Mouse (Mus musculus) heart, postnatal 10 days (tissue): ENCODE measurements around the gene Trmt1. TPM values are rescaled to one million over a fixed set of nuclear protein-coding genes. Genes with fewer than 3 reads are reported as not detected.
A peak's percentile ranks its signal among the peaks of the same experiment; 100 is the strongest.

ENCODE experiments used
- DNase-seq, 2 experiments: peaks; one replicate each; pipeline ENCODE4 v3.0.0; 2021
- intact Hi-C: fragments of 180-260 bp; cut with DNase I; formaldehyde crosslinking; loops from one replicate; pipeline ENCODE4 v1.15.1; 2025
- total RNA-seq, 2 experiments: library from RNA; stranded (reverse); gene quantifications; 2 replicates each; pipeline ENCODE4 v1.2.3; 2021

Trmt1 gene
- total RNA-seq, 2 experiments from 2014 or later: 40.3 to 40.6 TPM

- peak; percentile 89 to 91 for DNase-seq
- intact Hi-C loops: no loop called here
These were observed 57.7 kb downstream of the Trmt1 start for GRCm38 (mm10) chr8:84743517-84744420.

GRCm38 (mm10) chr8:84745032-84745925, 59.2 kb downstream of the Trmt1 start:
- no peak for DNase-seq

More at GRCm38 (mm10) chr8:84745032-84745925, 59.2 kb downstream of the Trmt1 start:
- intact Hi-C loops: no loop called here

Other genes starting within 250 kb of the Trmt1 start
- 10 to 100 TPM; 30.8 to 31.4 TPM for gene Ier2, start 23.5 kb upstream of the Trmt1 start, total RNA-seq
- gene Nacc1, start 1.6 kb downstream of the Trmt1 start, total RNA-seq: 10 to 100 TPM; 50.2 TPM
- gene Lyl1, start 15.2 kb downstream of the Trmt1 start, total RNA-seq: 1 to 10 TPM; 8.4 to 9.1 TPM
- under 1 TPM; 0.50 to 0.89 TPM for gene G430095P16Rik, start 36.7 kb downstream of the Trmt1 start, total RNA-seq
- 100 to 1,000 TPM; 256 to 266 TPM for gene Nfix, start 114.0 kb downstream of the Trmt1 start, total RNA-seq
- gene Dand5, start 136.5 kb downstream of the Trmt1 start, total RNA-seq: 1 to 10 TPM; 3.1 to 3.8 TPM
- gene Gadd45gip1, start 145.2 kb downstream of the Trmt1 start, total RNA-seq: 10 to 100 TPM; 23.7 to 25.0 TPM
- 10 to 100 TPM; 77.8 to 88.5 TPM for gene Rad23a, start 154.4 kb downstream of the Trmt1 start, total RNA-seq
- gene Calr, start 160.6 kb downstream of the Trmt1 start, total RNA-seq: 100 to 1,000 TPM; 275 to 333 TPM
- 10 to 100 TPM; 31.7 to 32.5 TPM for gene Farsa, start 170.7 kb downstream of the Trmt1 start, total RNA-seq
- 1 to 10 TPM; 6.9 TPM for gene Syce2, start 185.8 kb downstream of the Trmt1 start, total RNA-seq
- gene Gcdh, start 207.6 kb downstream of the Trmt1 start, total RNA-seq: 10 to 100 TPM; 31.7 to 32.8 TPM
- under 1 TPM; 0.17 to 0.22 TPM for gene Klf1, start 215.6 kb downstream of the Trmt1 start, total RNA-seq
- 1 to 10 TPM; 6.4 to 7.3 TPM for gene Dnase2a, start 222.3 kb downstream of the Trmt1 start, total RNA-seq